Mouse (Mus musculus) midbrain, postnatal 0 days (tissue): ENCODE measurements at regions not wholly inside any gene's neighbourhood (a gene's known extent, or its start where the extent isn't known, plus 50 kb on each side); places are given as distances from the start of the nearest gene placed in this dataset.

ENCODE experiments used
- ATAC-seq: fragments of 200-750 bp; cut with Nextera tagmentation; 2 replicates; pipeline ENCODE4 v1.8.0; 2017; ENCODE audit warnings: moderate number of reproducible peaks, mild to moderate bottlenecking, moderate TSS enrichment, moderate library complexity; ENCODE audit not compliant: low FRiP score
- DNase-seq: peaks from one replicate; pipeline ENCODE4 v3.0.0-alpha.2; 2015; ENCODE audit warnings: low spot score
- H3K27ac ChIP-seq: fragments of 300-500 bp; sonication (generic); 2 replicates; pipeline ENCODE4 v1.5.1; 2014; ENCODE audit warnings: low read depth, mild to moderate bottlenecking, low read length, mixed read lengths
- H3K27me3 ChIP-seq: fragments of 300-500 bp; sonication (generic); 2 replicates; pipeline ENCODE4 v1.6.1; 2014; ENCODE audit warnings: low read length, control low read depth, mixed read lengths; ENCODE audit not compliant: insufficient read depth
- H3K36me3 ChIP-seq: fragments of 300-500 bp; sonication (generic); 2 replicates; pipeline ENCODE4 v1.6.1; 2014; ENCODE audit warnings: low read length, control low read depth, mixed read lengths; ENCODE audit not compliant: insufficient read depth
- H3K4me1 ChIP-seq: fragments of 300-500 bp; sonication (generic); 2 replicates; pipeline ENCODE4 v1.6.1; 2014; ENCODE audit warnings: mild to moderate bottlenecking, control low read depth, antibody characterized with exemption, low read length, mixed read lengths; ENCODE audit not compliant: insufficient read depth
- H3K4me2 ChIP-seq: fragments of 300-500 bp; sonication (generic); 2 replicates; pipeline ENCODE4 v1.6.1; 2014; ENCODE audit warnings: low read depth, mild to moderate bottlenecking, low read length, mixed read lengths; ENCODE audit not compliant: poor library complexity, severe bottlenecking
- H3K4me3 ChIP-seq: fragments of 300-500 bp; sonication (generic); 2 replicates; pipeline ENCODE4 v1.5.1; 2014; ENCODE audit warnings: low read depth, mild to moderate bottlenecking, low read length, moderate library complexity
- H3K9ac ChIP-seq: fragments of 300-500 bp; sonication (generic); replicated peaks from 2 replicates; pipeline ENCODE4 v1.6.1; 2014; ENCODE audit warnings: mild to moderate bottlenecking, low read length, moderate library complexity, mixed read lengths; ENCODE audit not compliant: poor library complexity, severe bottlenecking
- H3K9me3 ChIP-seq: fragments of 300-500 bp; sonication (generic); 2 replicates; pipeline ENCODE4 v1.6.1; 2016; ENCODE audit warnings: low read length, control low read depth
- CTCF ChIP-seq: IDR thresholded peaks from 2 replicates; pipeline ENCODE4 v1.5.1; 2016; ENCODE audit warnings: antibody characterized with exemption, mild to moderate bottlenecking
- WGBS: fragments of 180-500 bp; shearing (Covaris S2); extraction: QIAGEN DNeasy Blood & Tissue Kit; methylation state at CpG from one replicate; pipeline ENCODE4 v1.1.7; 2014; 5-methylcytosine and 5-hydroxymethylcytosine counted together

DNA sequence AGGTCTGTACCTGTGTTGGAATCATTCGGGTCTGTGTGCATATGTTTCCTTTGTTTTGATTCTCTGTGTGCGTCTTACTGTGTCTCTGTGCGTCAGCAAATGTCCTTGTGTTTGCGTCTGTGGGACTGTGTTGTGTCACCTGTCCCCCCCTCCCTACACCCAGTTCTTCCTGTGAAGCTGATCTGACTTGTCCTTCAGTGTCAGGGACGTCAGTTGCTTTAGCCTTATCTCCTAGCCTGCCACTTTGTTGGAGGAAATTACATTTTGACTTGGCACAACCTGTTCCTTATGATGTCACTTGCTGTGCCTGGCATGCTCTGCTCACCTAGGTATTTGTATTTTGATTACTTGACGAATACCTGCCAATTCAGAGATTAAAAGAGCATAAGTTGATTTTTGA, 90.4 kb upstream of the Cpeb4 start:
- Histone ChIP-seq H3K4me2 (no peak overlapping the region), H3K27ac (no peak overlapping the region), H3K36me3 (no peaks in the 10 kb centered on the region), H3K4me1 (no peaks in the 10 kb centered on the region), H3K27me3 (no peaks in the 10 kb centered on the region), H3K4me3 (no peak overlapping the region), H3K9ac (no peak overlapping the region), H3K9me3 (no peaks in the 10 kb centered on the region)
- DNase-seq = no peak
- no peak for ATAC-seq
- WGBS = 82% methylated on average over 6 of the region's 6 CpGs
- no peak for TF ChIP-seq CTCF

- Histone ChIP-seq H3K4me1 (no peaks in the 10 kb centered on the region), H3K36me3 (no peaks in the 10 kb centered on the region), H3K27me3 (no peaks in the 10 kb centered on the region), H3K4me3 (no peak overlapping the region), H3K9ac (no peak overlapping the region), H3K4me2 (no peak overlapping the region), H3K9me3 (no peaks in the 10 kb centered on the region), H3K27ac (no peak overlapping the region)
- 88% methylated on average over 4 of the region's 4 CpGs for WGBS
- DNase-seq (no peak), ATAC-seq (no peak)
- TF ChIP-seq CTCF = no peak
Measured at GRCm38 (mm10) chr11:31783506-31784063, 88.4 kb upstream of the Cpeb4 start.

GRCm38 (mm10) chr11:31784332-31784901, 87.6 kb upstream of the Cpeb4 start:
- DNase-seq = no peak
- no peak overlapping the region for H3K9ac ChIP-seq
- no peak overlapping the region for H3K27ac ChIP-seq
- WGBS = 93% methylated on average over 6 of the region's 6 CpGs
- H3K9me3 ChIP-seq = no peaks in the 10 kb centered on the region
- H3K4me1 ChIP-seq = no peaks in the 10 kb centered on the region
- TF ChIP-seq CTCF = no peak
- H3K4me3 ChIP-seq = no peak overlapping the region
- H3K27me3 ChIP-seq = no peaks in the 10 kb centered on the region
- no peaks in the 10 kb centered on the region for H3K36me3 ChIP-seq
- no peak overlapping the region for H3K4me2 ChIP-seq
- ATAC-seq = no peak

DNA sequence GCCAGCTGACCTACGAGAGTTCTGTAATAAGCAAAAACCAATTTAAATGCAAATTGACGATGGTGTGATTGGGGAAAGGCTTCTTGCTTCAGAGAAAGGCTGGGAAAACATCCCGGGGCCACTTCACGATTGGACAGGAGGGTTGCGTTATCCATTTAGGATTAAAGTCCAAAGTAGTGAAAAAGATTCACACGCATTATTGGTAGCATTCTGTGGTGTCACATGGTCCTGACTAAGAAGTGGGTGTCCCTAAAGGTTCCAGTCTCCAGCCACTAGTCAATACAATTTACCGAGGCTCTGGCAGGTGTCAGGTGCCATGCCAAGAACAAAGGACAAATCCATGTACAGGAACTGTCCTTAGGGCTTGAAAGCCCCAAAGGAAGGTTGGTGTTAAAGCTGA, 86.9 kb upstream of the Cpeb4 start:
- Histone ChIP-seq H3K27ac (no peak overlapping the region), H3K4me1 (no peaks in the 10 kb centered on the region), H3K4me3 (no peak overlapping the region), H3K4me2 (no peak overlapping the region), H3K9me3 (no peaks in the 10 kb centered on the region), H3K36me3 (no peaks in the 10 kb centered on the region), H3K9ac (no peak overlapping the region), H3K27me3 (no peaks in the 10 kb centered on the region)
- ATAC-seq (no peak), DNase-seq (no peak)
- 65% methylated on average over 7 of the region's 7 CpGs for WGBS
- no peak for TF ChIP-seq CTCF

GRCm38 (mm10) chr11:31787376-31787775, 84.6 kb upstream of the Cpeb4 start:
- ATAC-seq = no peak
- H3K36me3 ChIP-seq = no peaks in the 10 kb centered on the region
- WGBS = 73% methylated on average over 2 of the region's 2 CpGs
- no peaks in the 10 kb centered on the region for H3K27me3 ChIP-seq
- no peak overlapping the region for H3K9ac ChIP-seq
- H3K27ac ChIP-seq = no peak overlapping the region
- H3K4me2 ChIP-seq = no peak overlapping the region
- H3K4me3 ChIP-seq = no peak overlapping the region
- H3K4me1 ChIP-seq = no peaks in the 10 kb centered on the region
- DNase-seq = no peak
- no peak for TF ChIP-seq CTCF
- no peaks in the 10 kb centered on the region for H3K9me3 ChIP-seq

GRCm38 (mm10) chr11:31787917-31788703, 83.9 kb upstream of the Cpeb4 start:
- no peak overlapping the region for H3K9ac ChIP-seq
- no peak overlapping the region for H3K27ac ChIP-seq
- H3K9me3 ChIP-seq = no peaks in the 10 kb centered on the region
- no peak overlapping the region for H3K4me2 ChIP-seq
- no peaks in the 10 kb centered on the region for H3K27me3 ChIP-seq
- no peaks in the 10 kb centered on the region for H3K4me1 ChIP-seq
- DNase-seq (no peak), ATAC-seq (no peak)
- H3K4me3 ChIP-seq = no peak overlapping the region
- 60% methylated on average over 2 of the region's 2 CpGs for WGBS
- TF ChIP-seq CTCF = no peak
- H3K36me3 ChIP-seq = no peaks in the 10 kb centered on the region
